Mouse (Mus musculus): ENCODE measurements at regions not wholly inside any gene's neighbourhood (a gene's known extent, or its start where the extent isn't known, plus 50 kb on each side); places are given as distances from the start of the nearest gene placed in this dataset.

GRCm38 (mm10) chr13:45165159-45165558, 86.7 kb downstream of the Gm9817 start:
- TF ChIP-seq CTCF (IDR thresholded peaks at IDR 0.05; ENCODE audit: low read depth, low read length): peak; percentile 51
- no peak for TF ChIP-seq POLR2A (IDR thresholded peaks at IDR 0.05; ENCODE audit: extremely low read depth, insufficient read depth, low read length)

Measured in liver, adult 2 months (tissue).